Mouse (Mus musculus): Measurements from ENCODE around the gene Agap2.

The Agap2 gene

DNA sequence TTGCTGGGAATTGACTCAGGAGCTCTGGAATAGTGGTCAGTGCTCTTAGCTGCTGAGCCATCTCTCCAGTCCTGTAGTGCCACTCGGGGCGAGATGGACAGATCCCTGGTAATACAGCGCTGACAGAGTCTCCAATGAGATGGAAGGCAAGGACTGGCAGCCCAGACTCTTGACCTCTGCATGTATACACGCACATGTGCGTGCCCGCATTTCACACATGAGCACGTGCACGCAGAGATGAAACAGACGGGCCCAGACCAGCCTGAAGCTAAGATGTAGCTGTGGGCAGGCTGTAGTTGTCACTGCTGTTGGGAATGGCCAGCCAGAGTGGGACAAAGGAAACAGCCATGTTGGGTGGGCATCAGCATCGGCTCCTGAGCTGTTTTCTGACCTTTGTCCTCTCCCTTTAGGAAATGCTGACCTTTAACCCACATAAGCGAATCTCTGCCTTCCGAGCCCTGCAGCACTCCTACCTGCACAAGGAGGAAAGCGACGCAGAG, 8.5 kb upstream of the Agap2 start:
- no peak for TF ChIP-seq GATA4 (IDR thresholded peaks at IDR 0.05; ENCODE audit: insufficient replicate concordance, low read length)

DNA sequence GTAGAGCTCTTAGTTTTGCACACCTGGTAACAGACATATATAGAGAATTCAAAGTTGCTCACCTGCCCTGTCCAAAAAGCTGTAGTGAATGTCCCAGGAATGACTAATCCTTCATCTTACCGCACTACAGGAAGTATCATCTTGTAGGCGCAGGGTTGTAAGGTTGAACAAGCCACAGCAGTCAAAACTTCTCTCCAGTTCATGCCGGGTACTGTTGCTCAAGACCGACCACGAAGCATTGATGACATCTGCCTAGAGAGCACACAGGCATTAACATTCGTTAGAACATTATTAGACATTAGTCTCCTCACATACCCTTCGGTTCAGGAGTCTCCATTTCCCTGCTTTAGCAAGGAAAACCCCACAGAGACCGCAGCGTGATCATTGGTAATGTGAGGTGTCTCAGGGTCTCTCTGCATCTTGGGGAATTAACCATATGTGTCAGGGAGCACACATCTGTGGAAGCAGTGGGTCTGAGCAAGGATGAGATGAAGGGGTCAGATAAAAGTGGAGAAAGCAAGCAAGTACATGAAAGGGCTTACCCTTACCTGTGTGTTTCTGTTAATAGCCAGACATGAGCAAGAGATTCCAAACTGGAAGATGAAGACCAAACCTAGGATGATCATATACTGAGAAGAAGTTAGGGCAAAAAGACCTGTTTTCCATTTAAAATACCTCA, 6.6 kb upstream of the Agap2 start:
- TF ChIP-seq GATA4 (IDR thresholded peaks at IDR 0.05; ENCODE audit: insufficient replicate concordance, low read length), result no peak

DNA sequence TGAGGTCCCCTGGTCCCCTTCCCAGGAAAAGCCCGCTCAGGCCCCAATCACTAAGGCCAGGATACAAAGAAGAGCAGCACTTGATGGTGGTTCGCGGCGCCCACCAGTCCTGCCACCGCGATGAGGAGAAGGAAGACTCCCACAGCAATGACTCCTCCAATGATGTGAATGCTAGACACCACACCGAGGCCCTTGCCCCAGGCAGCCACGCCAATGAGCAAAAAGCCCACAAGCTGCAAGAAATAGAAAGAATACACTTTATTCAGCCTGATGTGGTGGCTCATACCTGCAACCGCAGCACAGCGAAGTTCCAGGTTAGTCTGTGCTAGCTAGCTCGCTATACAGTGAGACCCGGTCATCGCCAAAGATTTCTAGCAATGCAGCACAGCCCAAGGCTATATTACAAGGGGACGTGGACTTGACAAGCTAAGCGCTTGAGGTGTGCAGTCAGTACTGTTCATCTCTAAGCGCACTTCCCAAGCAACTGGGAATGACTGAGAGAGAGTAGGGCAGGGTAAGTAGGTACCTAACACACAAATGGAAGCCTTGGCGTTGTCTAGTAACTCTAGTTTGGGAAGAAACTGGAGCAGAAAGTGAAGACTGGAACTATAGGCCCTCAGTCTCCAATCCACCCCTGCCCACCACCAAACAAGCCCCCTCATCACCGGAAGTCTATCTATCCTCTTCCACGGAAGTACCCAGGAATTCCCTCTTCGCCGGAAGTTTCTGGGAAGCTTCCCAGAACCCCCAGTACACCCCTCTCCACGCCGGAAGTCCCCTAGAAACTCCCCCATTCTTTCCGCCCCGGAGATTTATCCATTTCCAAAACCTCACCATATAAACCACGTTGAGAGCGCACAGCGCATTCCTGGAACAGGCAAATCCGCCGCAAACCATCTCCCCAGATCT, 5.5 kb upstream of the Agap2 start:
- TF ChIP-seq GATA4 (IDR thresholded peaks at IDR 0.05; ENCODE audit: insufficient replicate concordance, low read length), result no peak

DNA sequence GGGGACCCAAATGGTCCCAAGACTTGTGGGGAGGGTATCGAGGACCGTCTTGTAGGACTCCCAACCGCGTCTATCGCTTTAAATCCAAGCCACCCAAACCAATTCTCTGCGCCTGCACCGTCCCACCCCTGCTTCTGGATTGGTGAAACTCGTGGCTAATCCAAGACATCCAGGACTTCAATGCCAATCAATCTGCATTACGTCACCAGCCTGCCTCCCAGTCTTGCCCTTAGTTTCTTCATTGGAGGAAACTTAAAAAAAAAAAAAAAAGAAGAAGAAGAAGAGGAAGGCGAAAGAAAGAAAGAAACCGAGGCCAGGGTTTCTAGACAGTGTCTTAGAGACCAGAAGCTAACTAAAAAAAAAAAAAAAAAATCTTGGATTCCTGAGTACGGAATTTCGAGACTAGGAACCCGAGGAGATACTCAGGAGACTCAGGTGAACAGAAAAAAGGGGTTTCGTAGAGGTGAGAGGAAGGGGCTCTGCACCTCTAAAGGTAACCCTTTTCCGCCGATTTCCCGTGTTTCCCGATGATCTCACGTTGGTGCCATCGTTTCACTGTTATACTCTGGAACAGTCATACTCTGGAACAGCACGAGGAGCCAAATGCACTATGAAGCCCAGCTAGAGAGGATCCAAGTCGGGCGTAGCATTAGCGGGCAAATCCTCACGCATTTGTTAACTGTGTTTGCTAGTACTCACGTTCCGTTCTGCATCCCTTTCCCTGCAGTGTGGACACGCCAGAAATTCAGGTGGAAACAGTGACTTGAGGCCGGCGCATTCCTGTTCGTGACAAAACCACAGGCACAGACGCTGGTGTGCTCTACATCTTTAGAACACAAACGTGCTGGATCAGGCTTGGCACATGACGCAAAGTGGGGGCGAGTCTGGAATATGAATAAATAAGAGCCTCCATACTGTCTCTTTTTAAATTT, 4.6 kb upstream of the Agap2 start, which contains the start of gene Tspan31:
TSS of gene Tspan31 (minus strand) at position 75 of the 932 bp plus-strand sequence.
- no peak; the same call in 1 of the 2 replicates for TF ChIP-seq GATA4 (IDR thresholded peaks at IDR 0.05; ENCODE audit: insufficient replicate concordance, low read length)

DNA sequence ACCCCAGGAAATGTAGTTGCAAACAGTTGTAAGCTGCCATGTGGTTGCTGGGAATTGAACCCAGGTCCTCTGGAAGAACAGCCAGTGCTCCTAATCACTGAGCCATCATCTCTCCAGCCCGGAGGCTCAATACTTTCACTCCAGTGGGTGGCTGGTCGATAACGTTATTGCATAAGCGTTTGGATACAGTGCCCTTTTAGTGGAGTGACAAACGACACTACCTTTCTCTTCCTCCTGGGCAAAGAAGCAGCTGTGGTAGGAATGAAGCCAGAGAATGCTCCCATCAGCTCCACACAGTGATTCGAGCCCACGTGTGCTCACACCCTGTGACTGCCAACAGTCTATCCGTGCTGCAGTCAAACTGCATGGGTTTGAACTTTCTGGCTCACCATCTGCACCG, 3.9 kb upstream of the Agap2 start:
- TF ChIP-seq GATA4 (IDR thresholded peaks at IDR 0.05; ENCODE audit: insufficient replicate concordance, low read length), result 0 out of 2 replicates have a peak, but pooled peaks have one; percentile 10

DNA sequence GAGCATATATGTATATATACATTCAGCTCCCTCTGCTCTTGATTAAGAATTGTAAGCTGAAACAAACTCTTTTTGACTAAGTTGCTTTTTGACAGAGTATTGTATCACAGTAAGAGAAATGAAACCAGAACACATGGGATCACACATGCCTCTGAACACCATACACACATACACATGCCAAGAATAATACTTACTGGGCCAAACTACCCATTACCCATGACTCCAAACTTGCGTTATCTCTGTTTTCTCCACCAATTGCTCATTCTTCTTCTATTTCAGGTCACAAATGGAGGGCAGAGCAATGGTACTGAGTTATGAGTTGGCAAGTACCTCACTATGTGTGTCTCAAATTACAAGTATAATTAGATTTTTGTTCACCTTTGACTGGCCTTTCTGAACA, 1.1 kb upstream of the Agap2 start:
- no peak for TF ChIP-seq GATA4 (IDR thresholded peaks at IDR 0.05; ENCODE audit: insufficient replicate concordance, low read length)

DNA sequence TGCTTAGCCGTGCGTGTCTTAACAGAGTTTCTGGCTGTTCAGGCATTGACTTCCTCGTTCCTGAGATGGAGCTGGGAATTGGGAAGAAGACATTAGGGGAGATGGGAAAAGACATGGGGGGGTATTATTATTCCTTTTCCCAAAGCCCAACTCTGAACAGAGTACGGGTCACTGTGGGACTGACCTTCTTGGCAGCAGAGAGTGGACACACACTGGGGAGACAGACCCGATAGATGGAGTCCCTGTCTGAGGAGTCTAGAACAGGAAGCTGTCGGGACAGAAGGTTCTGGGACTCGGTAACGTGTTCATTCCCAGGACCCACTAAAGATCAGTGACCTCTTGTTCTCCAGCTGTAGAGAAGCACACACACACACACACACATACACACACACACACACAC, 567 bp downstream of the Agap2 start:
- TF ChIP-seq GATA4 (IDR thresholded peaks at IDR 0.05; ENCODE audit: insufficient replicate concordance, low read length), result no peak

DNA sequence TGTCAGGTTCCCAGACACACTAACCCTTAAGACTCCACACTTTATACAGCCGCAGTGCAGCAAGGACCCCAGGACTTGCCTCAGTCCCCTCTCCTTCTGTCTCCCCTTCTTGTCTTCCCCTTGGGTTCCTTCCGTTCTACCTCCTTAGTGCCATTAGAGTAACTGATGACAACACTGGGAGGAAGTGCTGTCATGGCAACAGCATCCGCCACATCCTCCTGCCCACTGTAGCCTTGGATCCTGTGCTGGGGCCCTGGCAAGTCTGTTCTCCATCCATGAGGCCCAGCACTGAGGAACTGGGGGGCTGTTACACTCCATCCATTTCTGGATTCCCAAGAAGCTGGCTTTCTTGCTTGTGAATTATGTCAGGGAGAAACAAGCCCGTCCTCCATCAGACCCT, 998 bp downstream of the Agap2 start:
- TF ChIP-seq GATA4 (IDR thresholded peaks at IDR 0.05; ENCODE audit: insufficient replicate concordance, low read length), result no peak

DNA sequence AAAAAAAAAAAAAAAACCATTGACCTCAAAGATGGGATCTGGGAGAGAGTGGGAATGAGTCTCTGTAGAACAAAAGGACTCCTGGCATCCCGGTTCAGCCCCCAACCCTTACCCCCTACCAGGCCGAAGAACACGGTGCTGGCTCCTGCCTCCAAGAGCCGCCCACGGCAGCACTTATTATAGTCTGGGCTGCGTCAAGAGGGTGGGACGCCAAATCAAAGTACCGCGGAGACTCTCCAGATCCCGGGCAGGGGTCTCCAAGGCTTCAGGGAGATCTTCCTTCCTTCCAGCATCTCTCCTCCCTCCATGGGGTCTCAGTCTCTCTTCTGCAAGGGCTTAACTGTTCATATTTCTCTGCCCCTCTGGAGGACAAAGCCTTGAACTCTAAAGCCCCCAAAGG, 2.4 kb downstream of the Agap2 start:
- TF ChIP-seq GATA4 (IDR thresholded peaks at IDR 0.05; ENCODE audit: insufficient replicate concordance, low read length), result no peak

DNA sequence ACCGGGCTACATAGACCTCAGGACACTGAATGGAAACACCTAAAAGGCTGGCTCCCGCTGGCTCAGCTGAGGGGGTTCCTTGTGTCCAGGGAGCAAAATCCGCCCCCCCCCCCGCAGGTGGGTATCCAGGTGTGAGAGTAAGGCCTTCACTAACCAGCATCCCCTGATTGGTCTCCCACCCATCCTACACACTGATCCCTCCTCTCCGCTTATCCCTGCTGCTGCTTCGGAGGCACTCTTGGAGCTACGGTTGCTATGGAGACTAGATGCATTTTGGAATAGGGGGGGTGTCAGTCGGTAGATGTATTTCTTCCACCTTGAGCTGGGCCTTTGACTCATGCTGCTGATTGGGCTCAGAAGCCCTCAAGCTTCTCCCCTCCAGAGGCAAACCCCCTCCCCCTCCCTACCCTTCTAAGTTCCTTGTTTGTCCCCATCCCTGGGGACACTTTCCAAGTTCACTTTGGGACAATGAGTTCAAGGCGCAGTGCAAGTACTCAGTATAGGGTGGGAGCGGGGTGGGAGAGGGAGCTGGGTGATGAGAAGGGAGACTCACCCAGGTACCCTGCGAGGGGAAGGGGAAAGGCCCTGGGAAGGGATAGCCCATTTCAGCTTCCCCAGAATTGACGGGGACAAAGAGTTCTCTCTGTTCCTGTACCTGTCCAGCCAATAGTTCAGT, 3.1 kb downstream of the Agap2 start:
- TF ChIP-seq GATA4 (IDR thresholded peaks at IDR 0.05; ENCODE audit: insufficient replicate concordance, low read length), result no peak

DNA sequence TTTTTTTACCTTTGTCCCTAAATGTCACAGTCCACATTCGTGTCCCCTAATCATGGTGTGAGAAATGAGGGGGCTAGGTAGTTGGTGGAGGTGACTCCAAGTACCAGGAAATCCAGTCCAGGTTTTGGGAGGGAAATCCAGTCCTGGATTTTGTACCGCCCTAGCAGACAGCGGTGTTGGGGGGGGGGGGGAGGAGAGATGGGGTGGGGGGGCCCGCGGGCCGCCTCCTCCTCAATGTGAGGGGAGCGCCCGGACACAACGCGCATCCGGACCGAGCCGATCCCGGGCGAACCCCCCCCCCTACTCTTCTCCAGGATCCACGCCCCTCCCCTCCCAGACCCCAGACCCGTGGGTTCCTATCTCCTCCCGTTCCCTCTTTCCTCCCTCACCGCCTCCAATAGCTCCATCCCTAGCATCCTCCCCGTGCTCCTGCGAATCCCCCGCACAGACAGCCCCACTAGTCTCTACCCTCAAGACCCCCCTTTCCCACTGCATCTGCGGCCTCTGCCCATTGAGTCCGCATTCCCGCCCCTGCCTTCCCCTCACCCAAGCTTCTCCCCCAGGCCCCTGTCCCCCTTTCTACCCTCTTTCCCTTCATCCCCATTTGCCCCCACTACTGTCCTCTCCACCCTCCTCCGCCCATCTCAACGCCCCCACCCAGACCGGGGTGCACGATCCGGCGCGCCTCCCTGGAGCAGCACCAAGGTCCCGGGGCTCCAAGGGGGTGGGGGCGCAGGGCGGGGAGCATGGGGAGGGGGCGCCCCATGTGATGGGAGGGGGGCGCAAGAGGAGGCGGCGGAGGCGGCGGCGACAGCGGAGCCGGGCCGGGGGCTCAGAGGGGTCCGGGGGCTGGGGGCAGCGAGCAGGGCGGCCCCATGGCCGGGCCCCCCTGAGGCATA, 3.8 kb downstream of the Agap2 start:
- no peak for TF ChIP-seq GATA4 (IDR thresholded peaks at IDR 0.05; ENCODE audit: insufficient replicate concordance, low read length)

DNA sequence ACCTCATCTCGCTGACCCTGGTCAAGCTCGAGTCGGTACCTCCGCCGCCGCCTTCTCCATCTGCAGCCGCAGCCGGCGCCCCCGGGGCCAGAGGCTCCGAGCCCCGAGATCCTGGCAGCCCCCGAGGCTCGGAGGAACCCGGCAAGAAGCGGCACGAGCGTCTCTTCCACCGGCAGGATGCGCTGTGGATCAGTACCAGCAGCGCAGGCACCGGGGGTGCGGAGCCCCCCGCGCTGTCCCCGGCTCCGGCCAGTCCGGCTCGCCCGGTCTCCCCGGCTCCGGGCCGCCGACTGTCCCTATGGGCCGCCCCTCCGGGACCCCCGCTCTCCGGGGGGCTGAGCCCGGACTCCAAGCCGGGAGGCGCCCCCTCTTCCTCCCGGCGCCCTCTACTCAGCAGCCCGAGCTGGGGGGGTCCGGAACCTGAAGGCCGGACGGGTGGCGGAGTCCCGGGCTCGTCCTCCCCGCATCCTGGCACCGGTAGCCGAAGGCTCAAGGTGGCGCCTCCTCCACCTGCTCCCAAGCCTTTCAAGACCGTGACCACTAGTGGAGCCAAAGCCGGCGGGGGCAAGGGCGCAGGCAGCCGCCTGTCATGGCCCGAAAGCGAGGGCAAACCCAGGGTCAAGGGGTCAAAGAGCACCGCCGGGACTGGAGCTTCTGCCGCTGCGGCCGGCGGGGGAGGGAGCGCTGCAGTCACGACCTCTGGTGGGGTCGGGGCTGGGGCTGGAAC, 4.7 kb downstream of the Agap2 start:
- no peak for TF ChIP-seq GATA4 (IDR thresholded peaks at IDR 0.05; ENCODE audit: insufficient replicate concordance, low read length)
